Mouse (Mus musculus) intestine, embryonic 16.5 days (tissue): ENCODE measurements around the gene Cacna1s. TPM values are rescaled to one million over a fixed set of nuclear protein-coding genes. Genes with fewer than 3 reads are reported as not detected.

Experiments
- ATAC-seq: fragments of 200-750 bp; cut with Nextera tagmentation; 2 replicates; pipeline ENCODE4 v1.8.0; 2017; ENCODE audit warnings: moderate TSS enrichment, moderate library complexity
- H3K27ac ChIP-seq: fragments of 300-500 bp; sonication (generic); 2 replicates; pipeline ENCODE4 v1.5.1; 2014; ENCODE audit warnings: mild to moderate bottlenecking, low read length
- H3K27me3 ChIP-seq: fragments of 300-500 bp; sonication (generic); replicated peaks from 2 replicates; pipeline ENCODE4 v1.6.1; 2014; ENCODE audit warnings: low read length, control low read depth, mixed read lengths; ENCODE audit not compliant: control insufficient read depth, insufficient read depth
- H3K36me3 ChIP-seq: fragments of 300-500 bp; sonication (generic); 2 replicates; pipeline ENCODE4 v1.6.1; 2014; ENCODE audit warnings: low read length, control low read depth; ENCODE audit not compliant: control insufficient read depth, insufficient read depth
- H3K4me1 ChIP-seq: fragments of 300-500 bp; sonication (generic); 2 replicates; pipeline ENCODE4 v1.6.1; 2014; ENCODE audit warnings: low read length, control low read depth, mixed read lengths; ENCODE audit not compliant: control insufficient read depth, insufficient read depth
- H3K4me2 ChIP-seq: fragments of 300-500 bp; sonication (generic); 2 replicates; pipeline ENCODE4 v1.6.1; 2014; ENCODE audit warnings: low read depth, low read length, control low read depth
- H3K4me3 ChIP-seq: fragments of 300-500 bp; sonication (generic); 2 replicates; pipeline ENCODE4 v1.5.1; 2014; ENCODE audit warnings: mild to moderate bottlenecking, low read length
- H3K9ac ChIP-seq: fragments of 300-500 bp; sonication (generic); 2 replicates; pipeline ENCODE4 v1.6.1; 2014; ENCODE audit warnings: low read depth, low read length
- H3K9me3 ChIP-seq: fragments of 300-500 bp; sonication (generic); 2 replicates; pipeline ENCODE4 v1.6.1; 2016; ENCODE audit warnings: low read length, control low read depth; ENCODE audit not compliant: control insufficient read depth
- WGBS: fragments of 180-500 bp; shearing (Covaris S2); extraction: QIAGEN DNeasy Blood & Tissue Kit; methylation state at CpG from one replicate; pipeline ENCODE4 v1.1.7; 2014; 5-methylcytosine and 5-hydroxymethylcytosine counted together
- polyA plus RNA-seq: library from polyadenylated mRNA; unstranded; fragments of >200 nt; fragmentation: Nextera tagmentation; extraction: Ambion mirVana; gene quantifications from 2 replicates; pipeline ENCODE4 v1.2.1, GENCODE M21; 2015

The Cacna1s gene
- polyA plus RNA-seq, 1 experiment from 2014 or later = not detected

- no peak overlapping the region for H3K9ac ChIP-seq
- H3K27ac ChIP-seq = no peak overlapping the region
- peaks cover 6% of the 10 kb centered on the region; the same call in 1 of the 2 replicates for H3K4me1 ChIP-seq
- H3K36me3 ChIP-seq = no peaks in the 10 kb centered on the region
- no peak for ATAC-seq
- H3K4me3 ChIP-seq = no peak overlapping the region
- peaks cover 17% of the 10 kb centered on the region for H3K27me3 ChIP-seq
- H3K4me2 ChIP-seq = no peak overlapping the region
- WGBS = 76% methylated on average over 9 of the region's 9 CpGs
- H3K9me3 ChIP-seq = no peaks in the 10 kb centered on the region
Measured at GRCm38 (mm10) chr1:136047894-136048293, 4.7 kb upstream of the Cacna1s start.

- peak; percentile 31 for ATAC-seq
- WGBS = 25% methylated on average over 29 of the region's 29 CpGs
- Histone ChIP-seq H3K4me1 (peaks cover 6% of the 10 kb centered on the region; the same call in 1 of the 2 replicates), H3K36me3 (no peaks in the 10 kb centered on the region), H3K4me2 (peak within 1 kb of the TSS; percentile 50), H3K9ac (0 out of 2 replicates have a peak within 1 kb of the TSS, but pooled peaks have one; percentile 25), H3K4me3 (peak within 1 kb of the TSS; percentile 30), H3K9me3 (no peaks in the 10 kb centered on the region), H3K27me3 (peaks cover 17% of the 10 kb centered on the region), H3K27ac (no peak within 1 kb of the TSS)
Measured at GRCm38 (mm10) chr1:136050312-136051012, 2.1 kb upstream of the Cacna1s start, which contains the start of gene Ascl5. Gene Ascl5, plus strand, starts transcription at chr1:136050804.

- H3K4me3 ChIP-seq = peak overlapping the region; percentile 30
- 1% methylated on average over 36 of the region's 36 CpGs for WGBS
- H3K27ac ChIP-seq = no peak overlapping the region
- peaks cover 17% of the 10 kb centered on the region for H3K27me3 ChIP-seq
- no peaks in the 10 kb centered on the region for H3K36me3 ChIP-seq
- peak overlapping the region; percentile 50 for H3K4me2 ChIP-seq
- H3K4me1 ChIP-seq = peaks cover 6% of the 10 kb centered on the region; the same call in 1 of the 2 replicates
- 0 out of 2 replicates have a peak overlapping the region, but pooled peaks have one; percentile 25 for H3K9ac ChIP-seq
- ATAC-seq = peak; percentile 70
- no peaks in the 10 kb centered on the region for H3K9me3 ChIP-seq
Measured at GRCm38 (mm10) chr1:136051013-136051315, 1.6 kb upstream of the Cacna1s start.

GRCm38 (mm10) chr1:136051465-136051864, 1.1 kb upstream of the Cacna1s start:
- Histone ChIP-seq H3K27me3 (peaks cover 17% of the 10 kb centered on the region), H3K9ac (no peak overlapping the region), H3K27ac (no peak overlapping the region), H3K4me2 (peak overlapping the region; percentile 50), H3K36me3 (no peaks in the 10 kb centered on the region), H3K4me3 (peak overlapping the region; percentile 30), H3K4me1 (peaks cover 6% of the 10 kb centered on the region; the same call in 1 of the 2 replicates), H3K9me3 (no peaks in the 10 kb centered on the region)
- 3% methylated on average over 6 of the region's 6 CpGs for WGBS
- peak; percentile 80 for ATAC-seq

- no peak for ATAC-seq
- no peaks in the 10 kb centered on the region for H3K36me3 ChIP-seq
- no peak overlapping the region for H3K4me3 ChIP-seq
- peaks cover 4% of the 10 kb centered on the region; the same call in 1 of the 2 replicates for H3K4me1 ChIP-seq
- H3K9ac ChIP-seq = no peak overlapping the region
- WGBS = 68% methylated on average over 3 of the region's 3 CpGs
- H3K27me3 ChIP-seq = peaks cover 4% of the 10 kb centered on the region
- H3K9me3 ChIP-seq = no peaks in the 10 kb centered on the region
- no peak overlapping the region for H3K4me2 ChIP-seq
- no peak overlapping the region for H3K27ac ChIP-seq
Measured at GRCm38 (mm10) chr1:136055771-136056170, 3.2 kb downstream of the Cacna1s start.

- Histone ChIP-seq H3K27ac (no peak overlapping the region), H3K9me3 (no peaks in the 10 kb centered on the region), H3K4me3 (no peak overlapping the region), H3K9ac (no peak overlapping the region), H3K27me3 (no peaks in the 10 kb centered on the region), H3K36me3 (no peaks in the 10 kb centered on the region), H3K4me2 (no peak overlapping the region), H3K4me1 (no peaks in the 10 kb centered on the region)
- ATAC-seq = no peak
- 30% methylated on average over 3 of the region's 3 CpGs for WGBS
Measured at GRCm38 (mm10) chr1:136058594-136058993, 6.0 kb downstream of the Cacna1s start.

- 58% methylated on average over 9 of the region's 9 CpGs for WGBS
- no peaks in the 10 kb centered on the region for H3K36me3 ChIP-seq
- no peak overlapping the region for H3K4me3 ChIP-seq
- H3K27me3 ChIP-seq = no peaks in the 10 kb centered on the region
- H3K27ac ChIP-seq = no peak overlapping the region
- ATAC-seq = no peak
- H3K9me3 ChIP-seq = no peaks in the 10 kb centered on the region
- H3K4me1 ChIP-seq = no peaks in the 10 kb centered on the region
- no peak overlapping the region for H3K9ac ChIP-seq
- no peak overlapping the region for H3K4me2 ChIP-seq
Measured at GRCm38 (mm10) chr1:136061041-136061789, 8.7 kb downstream of the Cacna1s start.

GRCm38 (mm10) chr1:136061790-136062141, 9.2 kb downstream of the Cacna1s start:
- no peak overlapping the region for H3K27ac ChIP-seq
- no peak overlapping the region for H3K9ac ChIP-seq
- no peak overlapping the region for H3K4me2 ChIP-seq
- no peaks in the 10 kb centered on the region for H3K9me3 ChIP-seq
- no peak overlapping the region for H3K4me3 ChIP-seq
- H3K4me1 ChIP-seq = no peaks in the 10 kb centered on the region
- no peaks in the 10 kb centered on the region for H3K27me3 ChIP-seq
- ATAC-seq = no peak
- no peaks in the 10 kb centered on the region for H3K36me3 ChIP-seq
- WGBS = 87% methylated on average over 7 of the region's 7 CpGs

GRCm38 (mm10) chr1:136063991-136064390, 11.4 kb downstream of the Cacna1s start:
- WGBS = 65% methylated on average over 5 of the region's 5 CpGs
- no peak overlapping the region for H3K9ac ChIP-seq

More at GRCm38 (mm10) chr1:136063991-136064390, 11.4 kb downstream of the Cacna1s start:
- ATAC-seq = no peak
- H3K27me3 ChIP-seq = no peaks in the 10 kb centered on the region
- H3K4me2 ChIP-seq = no peak overlapping the region
- H3K27ac ChIP-seq = no peak overlapping the region
- H3K4me1 ChIP-seq = no peaks in the 10 kb centered on the region
- no peak overlapping the region for H3K4me3 ChIP-seq
- H3K36me3 ChIP-seq = no peaks in the 10 kb centered on the region
- no peaks in the 10 kb centered on the region for H3K9me3 ChIP-seq
